Mouse (Mus musculus): ENCODE results near the gene Zfp946.

- TF ChIP-seq CTCF (IDR thresholded peaks at IDR 0.05; ENCODE audit: insufficient read depth, low read depth, low read length) (no peak), POLR2A (IDR thresholded peaks at IDR 0.05; ENCODE audit: insufficient read depth, low read depth, low read length) (no peak)
These were observed 6.5 kb upstream of the Zfp946 start for GRCm38 (mm10) chr17:22417510-22417909.
